Mouse (Mus musculus): ENCODE results near the gene Gm8909.
"Not testable (repeated sequence)": the region's sequence is repeated elsewhere in the genome, so short reads cannot be mapped to it uniquely, and the experiment has no call there.

The Gm8909 gene

DNA sequence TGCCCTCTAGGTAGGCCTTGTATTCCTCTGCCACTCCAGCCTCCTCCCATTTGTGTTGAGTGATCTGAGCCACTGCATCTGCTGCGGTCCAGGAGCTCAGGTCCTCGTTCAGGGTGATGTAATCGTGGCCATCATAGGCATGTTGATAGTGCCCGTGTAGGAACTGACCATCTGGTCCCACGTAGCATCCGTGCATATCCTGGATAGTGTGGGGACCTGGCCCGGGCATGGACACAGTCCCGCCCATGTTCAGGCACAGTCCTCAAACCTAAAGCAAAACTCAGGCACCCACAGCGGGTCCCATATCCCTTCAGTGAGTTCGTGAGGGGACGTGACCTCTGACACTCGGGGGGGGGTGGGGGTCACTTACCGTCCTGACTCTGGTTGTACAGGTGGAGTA is 39.8 kb downstream of the Gm8909 start:
- in situ Hi-C loops (cut with MboI; ENCODE audit: low pct_unique_long_range_greater_than_20kb in 1 of 2, low sequenced_read_pairs in 2 of 2, unreplicated experiment in 1 of 2), result not testable (repeated sequence)

DNA sequence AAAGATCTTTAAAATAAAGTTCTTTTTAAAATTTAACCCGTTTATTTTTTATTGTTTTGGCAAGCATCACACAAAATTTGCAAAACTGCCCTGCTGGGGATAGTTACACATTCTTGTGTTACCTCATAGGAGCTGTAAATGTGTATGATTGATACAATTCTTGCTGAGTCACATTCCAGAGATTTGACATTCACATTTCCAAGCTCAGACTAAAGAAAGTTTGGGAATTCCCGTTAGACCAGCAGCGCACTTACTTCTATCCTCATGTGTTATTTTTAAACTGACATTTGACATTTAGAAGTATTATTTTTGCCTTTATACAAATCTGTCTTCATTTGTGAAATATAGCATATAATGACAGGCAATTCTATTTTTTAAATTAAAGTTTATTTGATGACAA is 44.2 kb downstream of the Gm8909 start:
- in situ Hi-C loops (cut with MboI; ENCODE audit: low pct_unique_long_range_greater_than_20kb in 1 of 2, low sequenced_read_pairs in 2 of 2, unreplicated experiment in 1 of 2), result not testable (repeated sequence)

DNA sequence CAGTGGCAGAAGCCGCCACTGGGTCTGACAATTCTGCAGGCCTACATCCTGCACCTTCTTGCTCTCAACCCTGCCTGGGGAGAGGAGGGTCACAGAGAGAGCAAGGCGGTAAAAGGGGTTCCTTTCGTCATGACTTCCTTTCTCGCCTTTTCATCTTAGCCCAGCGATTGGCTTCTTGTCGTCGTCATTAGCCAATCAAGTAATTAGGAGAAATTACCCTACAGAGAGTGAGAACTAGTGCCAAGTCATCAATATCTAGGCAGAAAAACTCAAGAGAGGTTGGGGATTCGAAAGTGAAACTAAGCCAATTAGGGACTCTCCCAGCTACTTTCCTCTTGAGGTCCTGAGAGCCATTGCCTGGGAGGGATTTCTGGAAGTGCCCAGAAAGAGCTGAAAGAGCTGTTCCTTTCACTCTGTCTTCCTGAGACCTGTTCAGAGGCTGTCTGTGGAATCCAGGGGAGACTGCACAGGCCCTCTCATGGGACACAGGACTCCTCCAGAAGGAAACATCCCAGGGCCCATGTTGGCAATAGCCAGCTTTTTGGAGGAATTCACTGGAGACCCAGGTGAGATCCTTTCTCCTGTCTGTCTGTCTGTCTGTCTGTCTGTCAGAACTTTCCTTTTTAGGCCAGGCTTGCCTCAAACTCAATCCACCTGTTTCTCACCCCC is 46.9 kb downstream of the Gm8909 start, which contains the start of gene Gm19684:
Gm19684 (plus strand) TSS at position 327 of the 669 bp plus-strand sequence.
- in situ Hi-C loops (cut with MboI; ENCODE audit: low pct_unique_long_range_greater_than_20kb in 1 of 2, low sequenced_read_pairs in 2 of 2, unreplicated experiment in 1 of 2), result not testable (repeated sequence)

DNA sequence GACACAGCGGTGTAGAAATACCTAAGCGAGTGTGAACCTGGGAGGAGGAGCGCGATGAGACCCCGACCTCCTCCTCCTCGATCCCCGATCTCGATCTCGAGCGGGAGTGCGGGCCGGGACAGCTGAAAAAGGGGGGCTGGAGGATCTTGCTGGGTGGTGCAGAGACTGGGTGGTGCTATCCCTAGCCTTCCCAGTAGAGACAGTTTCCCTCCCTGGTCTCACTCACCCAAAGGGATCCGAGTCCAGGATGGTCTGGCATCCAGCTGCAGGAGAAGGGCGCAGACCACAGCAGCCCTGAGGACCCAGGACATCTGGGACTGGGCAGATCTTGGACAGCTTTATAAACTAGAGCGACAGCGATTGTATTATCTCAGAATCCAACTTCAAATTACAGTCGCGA is 47.5 kb downstream of the Gm8909 start:
- in situ Hi-C loops (cut with MboI; ENCODE audit: low pct_unique_long_range_greater_than_20kb in 1 of 2, low sequenced_read_pairs in 2 of 2, unreplicated experiment in 1 of 2), result not testable (repeated sequence)

DNA sequence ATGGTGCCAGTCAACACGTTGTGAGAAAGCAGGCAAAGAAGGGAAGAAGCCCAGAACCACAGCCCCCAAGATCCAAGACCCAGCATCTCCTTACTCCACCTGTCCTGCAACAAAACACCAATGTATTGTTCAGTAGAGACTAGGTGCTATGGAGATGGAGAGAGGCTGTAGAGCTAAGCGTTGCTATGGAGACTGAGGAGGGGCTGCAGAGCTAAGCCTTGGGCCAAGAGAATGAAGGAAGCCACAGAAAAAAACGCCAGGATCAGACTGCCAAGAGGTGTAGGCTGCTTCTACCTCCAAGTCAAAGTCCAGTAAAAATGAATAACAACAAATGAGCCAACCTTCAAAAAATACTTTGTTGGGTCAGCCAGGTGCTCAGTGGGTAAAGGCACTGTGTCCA is 51.8 kb downstream of the Gm8909 start:
- in situ Hi-C loops (cut with MboI; ENCODE audit: low pct_unique_long_range_greater_than_20kb in 1 of 2, low sequenced_read_pairs in 2 of 2, unreplicated experiment in 1 of 2), result not testable (repeated sequence)

Measured in mouse embryonic stem cell (cell line).